Mouse (Mus musculus): ENCODE results near the gene Rhot2.
A peak's percentile ranks its signal among the peaks of the same experiment; 100 is the strongest.

Gene Rhot2

DNA sequence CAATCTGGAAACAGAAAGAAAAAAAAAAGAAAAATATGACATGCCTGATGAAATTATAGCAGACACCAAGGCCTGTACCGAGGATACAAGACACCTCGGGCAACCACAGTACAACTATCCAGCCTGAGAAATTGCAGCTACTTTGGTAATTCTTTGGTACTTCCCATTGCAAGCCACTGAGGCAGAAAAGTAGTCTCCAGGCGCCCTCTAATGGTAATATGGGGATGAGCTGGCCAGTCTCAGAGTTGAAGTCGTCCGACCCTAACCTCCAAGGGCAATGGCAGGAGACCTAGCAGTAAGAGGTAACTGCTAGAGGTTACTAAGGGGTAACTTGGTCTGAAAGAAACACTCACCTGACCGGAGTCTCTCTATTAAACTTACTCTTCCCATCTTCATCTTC is 43.6 kb downstream of the Rhot2 start:
- no peak for DNase-seq (ENCODE audit: extremely low spot score, low read depth, low spot score)

DNA sequence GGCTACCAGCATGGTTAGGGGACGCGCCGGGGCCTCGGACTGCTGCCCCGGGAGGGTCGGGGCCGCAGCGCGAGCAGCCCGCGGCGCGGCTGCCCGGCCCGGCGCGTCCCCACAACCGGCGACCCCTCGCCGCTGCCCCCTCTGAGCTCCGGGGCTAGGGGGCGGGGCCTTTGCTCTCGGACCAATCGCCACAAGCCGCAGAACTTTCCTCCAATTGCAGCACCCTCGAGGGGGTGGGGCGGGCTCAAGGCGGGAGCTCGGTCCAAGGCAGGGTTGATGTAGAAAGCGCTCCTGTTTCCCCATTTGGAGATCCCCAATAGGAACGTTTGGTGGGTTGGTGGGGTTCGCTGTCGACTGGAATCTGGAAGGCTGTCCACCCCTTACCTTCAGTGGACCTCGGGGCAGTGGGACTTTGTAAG is 47.7 kb downstream of the Rhot2 start, which contains the start of gene Metrn:
Gene Metrn (minus strand): TSS at position 186 of the 419 bp plus-strand sequence.
- DNase-seq (ENCODE audit: extremely low spot score, low read depth, low spot score): no peak

GRCm38 (mm10) chr17:25796211-25796771 is 48.4 kb downstream of the Rhot2 start:
- DNase-seq (ENCODE audit: extremely low spot score, low read depth, low spot score): no peak

- DNase-seq (ENCODE audit: extremely low spot score, low read depth, low spot score): peak; percentile 49
These were observed 49.0 kb downstream of the Rhot2 start, which contains the start of gene AC134908.4 for GRCm38 (mm10) chr17:25795609-25796092. TSS of gene AC134908.4 (minus strand) at chr17:25795659.

GRCm38 (mm10) chr17:25794998-25795397 is 49.7 kb downstream of the Rhot2 start:
- DNase-seq (ENCODE audit: extremely low spot score, low read depth, low spot score): no peak

- DNase-seq (ENCODE audit: extremely low spot score, low read depth, low spot score): no peak
These were observed 50.5 kb downstream of the Rhot2 start for GRCm38 (mm10) chr17:25794197-25794596.

DNA sequence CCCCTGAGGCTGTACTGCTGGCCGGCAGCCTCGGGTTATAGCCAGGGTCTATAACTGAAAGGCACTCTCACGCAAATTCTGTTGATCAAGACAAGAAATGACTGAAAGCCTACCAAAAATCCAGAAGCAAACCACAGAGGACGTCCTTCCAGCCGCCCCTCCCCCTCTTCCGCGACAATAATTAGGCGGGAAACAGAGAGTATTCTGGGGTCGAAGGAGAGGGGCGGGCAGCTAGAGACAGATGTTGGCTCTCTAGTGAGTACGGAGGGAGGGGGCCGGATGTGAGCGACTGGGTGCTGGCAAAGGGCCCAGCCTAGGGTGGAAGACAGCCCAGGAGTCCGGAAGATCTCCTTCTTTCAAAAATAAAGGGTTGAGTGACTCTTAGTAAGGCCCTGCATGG is 52.0 kb downstream of the Rhot2 start, which contains the start of gene Fam173a:
Gene Fam173a (minus strand): TSS at position 287 of the 400 bp plus-strand sequence.
- no peak for DNase-seq (ENCODE audit: extremely low spot score, low read depth, low spot score)

DNA sequence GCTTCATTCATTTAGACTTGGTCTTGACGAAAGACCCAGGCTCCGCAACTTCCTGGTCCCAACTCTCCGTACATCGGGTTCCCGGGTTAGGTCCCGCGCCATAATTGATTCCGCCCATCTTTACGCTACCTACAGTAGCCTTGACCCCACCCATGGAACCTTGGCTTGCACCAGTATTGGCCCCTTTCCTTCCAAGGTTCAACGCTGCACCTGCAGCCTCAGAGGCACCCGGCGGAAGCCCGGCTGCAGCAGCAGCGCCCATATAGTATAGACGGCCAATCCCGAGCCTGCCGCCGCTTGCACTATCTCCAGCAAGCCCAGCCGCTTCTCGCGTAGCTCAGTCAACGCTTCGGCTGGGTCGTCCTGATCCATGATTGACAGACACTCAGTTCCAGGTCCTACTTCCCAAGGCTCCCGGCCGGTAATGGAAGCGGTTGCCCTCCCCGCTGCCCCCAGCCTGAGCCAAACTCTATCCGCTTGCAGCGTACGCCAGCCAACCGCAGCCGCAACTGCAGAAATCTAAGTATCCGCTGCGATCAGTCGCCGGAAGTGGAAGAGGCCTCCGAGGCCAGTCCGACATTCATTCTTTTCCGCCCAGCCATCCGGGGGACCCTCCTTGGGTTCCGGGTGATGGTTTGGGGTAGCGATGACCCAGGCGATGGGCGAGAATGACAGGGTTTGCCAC is 52.7 kb downstream of the Rhot2 start:
- DNase-seq (ENCODE audit: extremely low spot score, low read depth, low spot score): peak; percentile 47

- no peak for DNase-seq (ENCODE audit: extremely low spot score, low read depth, low spot score)
These were observed 53.3 kb downstream of the Rhot2 start for GRCm38 (mm10) chr17:25791320-25791842.
